In genomic region chr3:94837183-94837890, GRCm38 (mm10) we compare ENCODE assay signal across 8 mouse cellular contexts. TPM values are rescaled to one million over a fixed set of nuclear protein-coding genes. Genes with fewer than 3 reads are reported as not detected.
DNase-seq lines count a peak whose midpoint lies in the region; ATAC-seq and TF ChIP-seq lines count a peak whose summit lies in the region.

Gene Pogz, plus strand, starts transcription at chr3:94837567.

- no peaks in the 10 kb centered on the region for H3K36me3 ChIP-seq in ES-Bruce4 (ENCODE audit: control insufficient read depth, insufficient read depth, low read length, poor library complexity, severe bottlenecking)
- H3K36me3 ChIP-seq in forebrain, embryonic 13.5 days (ENCODE audit: poor library complexity, severe bottlenecking), result no peaks in the 10 kb centered on the region
- H3K36me3 ChIP-seq in liver, postnatal 0 days (replicated peaks; ENCODE audit: insufficient read depth, low read length), result no peaks in the 10 kb centered on the region
- H3K36me3 ChIP-seq in neural tube, embryonic 14.5 days (ENCODE audit: control insufficient read depth, insufficient read depth, low read length), result no peaks in the 10 kb centered on the region

- peak; percentile 97 to 98 for DNase-seq in heart, postnatal 10 days
- DNase-seq in large intestine, adult 2 months (ENCODE audit: low read depth, low spot score), result peak; percentile 91
- DNase-seq in liver, postnatal 0 days, result peak; percentile 95
- peak; percentile 95 for DNase-seq in testis, postnatal 10 days (ENCODE audit: low spot score)

- H3K27me3 ChIP-seq in ES-Bruce4 (ENCODE audit: control insufficient read depth, insufficient read depth, low read length, poor library complexity, severe bottlenecking), result no peaks in the 10 kb centered on the region; the same call in 1 of the 2 replicates
- H3K27me3 ChIP-seq in forebrain, embryonic 13.5 days, result peaks cover 4% of the 10 kb centered on the region; the same call in 1 of the 2 replicates
- no peaks in the 10 kb centered on the region for H3K27me3 ChIP-seq in liver, postnatal 0 days (ENCODE audit: insufficient read depth, low read length)
- H3K27me3 ChIP-seq in neural tube, embryonic 14.5 days (ENCODE audit: control insufficient read depth, insufficient read depth, low read length), result no peaks in the 10 kb centered on the region

- no peak for TF ChIP-seq EP300 in ES-Bruce4 (IDR thresholded peaks at IDR 0.05; ENCODE audit: insufficient read depth, low read depth, low read length)
- TF ChIP-seq EP300 in liver, postnatal 0 days (IDR thresholded peaks at IDR 0.05; ENCODE audit: low read depth), result peak; percentile 51

- peak within 1 kb of the TSS; percentile 99 for H3K4me3 ChIP-seq in ES-Bruce4 (ENCODE audit: low read depth, low read length)
- peak within 1 kb of the TSS; percentile 68 for H3K4me3 ChIP-seq in forebrain, embryonic 13.5 days
- peak within 1 kb of the TSS; percentile 95 for H3K4me3 ChIP-seq in liver, postnatal 0 days (ENCODE audit: low read depth, low read length)
- H3K4me3 ChIP-seq in neural tube, embryonic 14.5 days (ENCODE audit: low read depth, low read length), result peak within 1 kb of the TSS; percentile 56

- peak within 1 kb of the TSS; percentile 74 for H3K4me2 ChIP-seq in forebrain, embryonic 13.5 days
- peak within 1 kb of the TSS; percentile 79 for H3K4me2 ChIP-seq in liver, postnatal 0 days (ENCODE audit: low read depth, low read length)
- H3K4me2 ChIP-seq in neural tube, embryonic 14.5 days (ENCODE audit: low read depth, low read length), result peak within 1 kb of the TSS; percentile 85

- no peak for TF ChIP-seq CTCF in ES-Bruce4 (IDR thresholded peaks at IDR 0.05; ENCODE audit: low read depth, low read length)
- no peak for TF ChIP-seq CTCF in liver, postnatal 0 days (IDR thresholded peaks at IDR 0.05; ENCODE audit: low read depth)

- peak within 1 kb of the TSS; percentile 100 for H3K9ac ChIP-seq in ES-Bruce4 (ENCODE audit: low read depth, poor library complexity, severe bottlenecking)
- H3K9ac ChIP-seq in forebrain, embryonic 13.5 days, result peak within 1 kb of the TSS; percentile 89
- H3K9ac ChIP-seq in liver, postnatal 0 days (replicated peaks), result peak within 1 kb of the TSS; percentile 92
- peak within 1 kb of the TSS; percentile 90 for H3K9ac ChIP-seq in neural tube, embryonic 14.5 days (replicated peaks; ENCODE audit: low read depth, low read length)

- intact Hi-C loops in heart, postnatal 10 days (cut with DNase I), result loop anchor here (1.0 to 5.0 kb wide), 2 partner anchors 16 to 255 kb away; partner anchors contain the start of gene Snx27

- H3K9me3 ChIP-seq in ES-Bruce4 (replicated peaks; ENCODE audit: control insufficient read depth, insufficient read depth, low read length, poor library complexity, severe bottlenecking), result no peaks in the 10 kb centered on the region
- no peaks in the 10 kb centered on the region for H3K9me3 ChIP-seq in forebrain, embryonic 13.5 days (replicated peaks)
- H3K9me3 ChIP-seq in liver, postnatal 0 days (ENCODE audit: low read length), result no peaks in the 10 kb centered on the region
- no peaks in the 10 kb centered on the region for H3K9me3 ChIP-seq in neural tube, embryonic 14.5 days (ENCODE audit: control insufficient read depth, low read length)

- WGBS in forebrain, embryonic 13.5 days, result under 1% methylated on average over 40 of the region's 57 CpGs
- WGBS in large intestine, adult 2 months, result 2% methylated on average over 55 of the region's 57 CpGs
- WGBS in liver, postnatal 0 days (ENCODE audit: insufficient replicate concordance), result 1% methylated on average over 35 of the region's 57 CpGs
- 1% methylated on average over 47 of the region's 57 CpGs for WGBS in neural tube, embryonic 14.5 days

- peak; percentile 92 for ATAC-seq in cerebellum, adult (ENCODE audit: insufficient number of reproducible peaks, low FRiP score, low TSS enrichment)
- peak; percentile 95 for ATAC-seq in forebrain, embryonic 13.5 days
- peak; percentile 90 for ATAC-seq in liver, postnatal 0 days
- peak; percentile 92 for ATAC-seq in neural tube, embryonic 14.5 days (ENCODE audit: low read depth)

- TF ChIP-seq POLR2A in ES-Bruce4 (IDR thresholded peaks at IDR 0.05; ENCODE audit: insufficient read depth, low read length), result peak; percentile 27

- H3K4me1 ChIP-seq in ES-Bruce4 (ENCODE audit: control insufficient read depth, insufficient read depth, low read length), result no peaks in the 10 kb centered on the region
- H3K4me1 ChIP-seq in forebrain, embryonic 13.5 days, result peaks cover 27% of the 10 kb centered on the region
- peaks cover 13% of the 10 kb centered on the region for H3K4me1 ChIP-seq in liver, postnatal 0 days (ENCODE audit: insufficient read depth)
- peaks cover 16% of the 10 kb centered on the region for H3K4me1 ChIP-seq in neural tube, embryonic 14.5 days (ENCODE audit: control insufficient read depth, insufficient read depth, low read length)

- H3K27ac ChIP-seq in ES-Bruce4 (ENCODE audit: insufficient read depth, low read length), result peak within 1 kb of the TSS; percentile 77; the same call in 1 of the 2 replicates
- peak within 1 kb of the TSS; percentile 99 for H3K27ac ChIP-seq in forebrain, embryonic 13.5 days
- H3K27ac ChIP-seq in liver, postnatal 0 days (ENCODE audit: low read depth), result peak within 1 kb of the TSS; percentile 99
- peak within 1 kb of the TSS; percentile 100 for H3K27ac ChIP-seq in neural tube, embryonic 14.5 days (ENCODE audit: low read depth, low read length)

RNA-seq across cellular contexts. Expression of gene Pogz, which starts in this region (rescaled TPM):
- polyA plus RNA-seq in ES-Bruce4 (2011; ENCODE audit: insufficient read depth, insufficient read length, low read depth, missing spikeins), result 89.2 and 92.6 TPM in 2 replicates
- polyA plus RNA-seq in forebrain, embryonic 13.5 days (2015; fragmentation: Nextera tagmentation; extraction: Ambion mirVana), result 25.1 and 25.6 TPM in 2 replicates
- 10 to 100 TPM; 27.5 to 29.2 TPM for total RNA-seq in heart, postnatal 10 days (2021)
- 8.4 and 11.6 TPM in 2 replicates for polyA plus RNA-seq in large intestine, adult 2 months (2012; rRNA removed)
- 2.9 and 3.3 TPM in 2 replicates for polyA plus RNA-seq in liver, postnatal 0 days (2015; fragmentation: Nextera tagmentation; extraction: Ambion mirVana)
- 26.6 and 30.7 TPM in 2 replicates for polyA plus RNA-seq in neural tube, embryonic 14.5 days (2014; fragmentation: Nextera tagmentation; extraction: Ambion mirVana)

Comparison
In these comparisons a context has a peak if more than half of its experiments do, and no peak if none do; other contexts are left out.
1. Peak in every context shown above with its lines: DNase-seq, ATAC-seq, H3K4me3 ChIP-seq and H3K27ac ChIP-seq.